Mouse (Mus musculus) embryonic facial prominence, embryonic 14.5 days (tissue): ENCODE measurements around the gene Klf6. TPM values are rescaled to one million over a fixed set of nuclear protein-coding genes. Genes with fewer than 3 reads are reported as not detected.
A peak's percentile ranks its signal among the peaks of the same experiment; 100 is the strongest.

Experiments used
- ATAC-seq: fragments of 200-750 bp; cut with Nextera tagmentation; 2 replicates; pipeline ENCODE4 v1.8.0; 2017; ENCODE audit warnings: low read depth, moderate number of reproducible peaks, moderate TSS enrichment
- DNase-seq: peaks from one replicate; pipeline ENCODE4 v3.0.0-alpha.2; 2015; ENCODE audit warnings: low spot score
- H3K27ac ChIP-seq: fragments of 300-500 bp; sonication (generic); replicated peaks from 2 replicates; pipeline ENCODE4 v1.5.1; 2014; ENCODE audit warnings: low read depth, mild to moderate bottlenecking, low read length, moderate library complexity
- H3K27me3 ChIP-seq: fragments of 300-500 bp; sonication (generic); replicated peaks from 2 replicates; pipeline ENCODE4 v1.6.1; 2014; ENCODE audit warnings: low read length; ENCODE audit not compliant: control insufficient read depth, insufficient read depth
- H3K36me3 ChIP-seq: fragments of 300-500 bp; sonication (generic); 2 replicates; pipeline ENCODE4 v1.6.1; 2014; ENCODE audit warnings: low read length, mixed read lengths; ENCODE audit not compliant: control insufficient read depth, insufficient read depth
- H3K4me1 ChIP-seq: fragments of 300-500 bp; sonication (generic); 2 replicates; pipeline ENCODE4 v1.6.1; 2014; ENCODE audit warnings: antibody characterized with exemption, low read length; ENCODE audit not compliant: control insufficient read depth, insufficient read depth
- H3K4me2 ChIP-seq: fragments of 300-500 bp; sonication (generic); 2 replicates; pipeline ENCODE4 v1.6.1; 2014; ENCODE audit warnings: low read depth, mild to moderate bottlenecking, low read length, moderate library complexity, mixed read lengths
- H3K4me3 ChIP-seq: fragments of 300-500 bp; sonication (generic); 2 replicates; pipeline ENCODE4 v1.5.1; 2014; ENCODE audit warnings: low read depth, mild to moderate bottlenecking, low read length
- H3K9ac ChIP-seq: fragments of 300-500 bp; sonication (generic); 2 replicates; pipeline ENCODE4 v1.6.1; 2014; ENCODE audit warnings: low read depth, mild to moderate bottlenecking, low read length, moderate library complexity, mixed read lengths
- H3K9me3 ChIP-seq: fragments of 300-500 bp; sonication (generic); 2 replicates; pipeline ENCODE4 v1.6.1; 2016; ENCODE audit warnings: low read length; ENCODE audit not compliant: control insufficient read depth
- WGBS: fragments of 180-500 bp; shearing (Covaris S2); extraction: QIAGEN DNeasy Blood & Tissue Kit; methylation state at CpG from one replicate; pipeline ENCODE4 v1.1.7; 2014; 5-methylcytosine and 5-hydroxymethylcytosine counted together
- polyA plus RNA-seq: library from polyadenylated mRNA; unstranded; fragments of >200 nt; fragmentation: Nextera tagmentation; extraction: Ambion mirVana; gene quantifications from 2 replicates; pipeline ENCODE4 v1.2.1, GENCODE M21; 2014

Klf6 gene
- polyA plus RNA-seq, 1 experiment from 2014 or later: 86.1 TPM

DNA sequence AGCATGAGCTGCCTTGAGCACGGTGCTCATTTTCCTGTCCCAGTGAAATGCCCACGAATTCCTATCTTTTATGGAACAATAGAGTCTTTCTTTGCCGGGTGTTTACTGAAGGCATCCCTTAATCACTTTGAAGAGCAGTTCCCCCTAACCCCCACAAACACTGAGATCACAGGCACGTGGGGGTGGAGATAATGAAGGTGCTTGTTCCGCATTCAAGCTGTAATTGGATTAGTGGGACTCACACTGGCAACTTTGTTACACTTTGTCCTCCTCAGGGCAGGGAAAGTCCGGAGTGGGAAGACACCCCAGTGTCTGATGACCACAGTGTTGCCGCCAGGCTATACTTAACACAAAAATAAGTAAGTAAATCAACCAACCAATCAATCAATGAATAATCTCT lies 29.3 kb upstream of the Klf6 start:
- DNase-seq: no peak
- no peak overlapping the region for H3K27ac ChIP-seq
- H3K9ac ChIP-seq: no peak overlapping the region
- no peaks in the 10 kb centered on the region for H3K27me3 ChIP-seq
- no peak overlapping the region for H3K4me3 ChIP-seq
- no peak overlapping the region for H3K4me2 ChIP-seq
- H3K9me3 ChIP-seq: no peaks in the 10 kb centered on the region
- H3K4me1 ChIP-seq: no peaks in the 10 kb centered on the region
- H3K36me3 ChIP-seq: no peaks in the 10 kb centered on the region
- no peak for ATAC-seq
- WGBS: 13% methylated on average over 7 of the region's 7 CpGs

DNA sequence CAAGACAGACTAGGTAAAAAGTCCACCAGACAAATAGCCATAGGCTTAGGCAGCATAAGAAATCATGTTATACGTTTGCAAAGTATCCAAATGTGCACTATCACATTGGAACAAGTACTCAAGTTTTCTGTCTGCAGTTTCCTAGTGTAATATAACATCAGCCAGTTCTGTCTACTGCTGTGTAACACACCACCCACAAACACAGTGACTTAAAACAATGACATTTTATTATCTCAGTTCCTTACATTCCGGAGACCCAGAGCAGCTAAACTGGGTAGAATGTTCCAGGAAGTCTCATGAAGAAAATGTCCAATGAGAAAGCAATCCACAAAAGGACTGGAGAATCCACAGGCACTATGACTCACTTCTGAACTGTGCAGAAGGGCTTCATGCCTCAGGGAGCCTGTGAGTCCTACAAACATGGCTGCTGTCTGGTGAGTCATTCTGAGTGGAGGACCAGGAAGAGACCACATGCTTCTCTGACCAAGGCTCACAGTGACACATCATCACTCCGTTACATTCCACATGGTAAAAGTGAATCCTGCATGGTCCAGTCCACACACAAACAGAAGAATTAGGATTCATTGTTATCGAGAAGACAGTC lies 24.0 kb upstream of the Klf6 start:
- Histone ChIP-seq H3K4me3 (no peak overlapping the region), H3K9me3 (no peaks in the 10 kb centered on the region), H3K36me3 (no peaks in the 10 kb centered on the region), H3K9ac (no peak overlapping the region), H3K27ac (no peak overlapping the region), H3K27me3 (no peaks in the 10 kb centered on the region), H3K4me1 (no peaks in the 10 kb centered on the region), H3K4me2 (no peak overlapping the region)
- 82% methylated on average over 4 of the region's 4 CpGs for WGBS
- ATAC-seq (no peak), DNase-seq (no peak)

DNA sequence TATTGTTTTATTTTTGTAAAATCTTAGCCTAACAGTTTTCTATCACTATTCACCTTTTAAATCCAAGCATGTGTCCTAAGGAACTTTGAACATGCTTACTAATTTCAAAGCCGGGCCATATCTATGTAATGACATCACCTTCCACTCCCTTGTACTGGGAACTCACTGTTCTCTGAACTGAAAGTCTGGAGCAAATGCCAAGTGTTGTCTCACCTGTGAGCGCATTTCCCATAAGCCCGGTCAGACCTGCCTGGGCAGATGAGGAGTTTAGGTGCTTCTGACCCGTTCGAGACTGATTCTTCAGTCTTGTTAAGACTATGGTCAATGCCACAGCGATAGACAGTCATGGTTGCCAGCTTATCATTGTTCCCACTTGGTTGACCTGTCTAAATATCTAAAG lies 19.9 kb upstream of the Klf6 start:
- H3K9ac ChIP-seq: no peak overlapping the region
- ATAC-seq: no peak
- H3K27me3 ChIP-seq: no peaks in the 10 kb centered on the region
- no peak for DNase-seq
- WGBS: 87% methylated on average over 6 of the region's 6 CpGs
- H3K4me1 ChIP-seq: no peaks in the 10 kb centered on the region
- H3K9me3 ChIP-seq: no peaks in the 10 kb centered on the region
- no peak overlapping the region for H3K4me3 ChIP-seq
- no peak overlapping the region for H3K4me2 ChIP-seq
- no peaks in the 10 kb centered on the region for H3K36me3 ChIP-seq
- no peak overlapping the region for H3K27ac ChIP-seq

DNA sequence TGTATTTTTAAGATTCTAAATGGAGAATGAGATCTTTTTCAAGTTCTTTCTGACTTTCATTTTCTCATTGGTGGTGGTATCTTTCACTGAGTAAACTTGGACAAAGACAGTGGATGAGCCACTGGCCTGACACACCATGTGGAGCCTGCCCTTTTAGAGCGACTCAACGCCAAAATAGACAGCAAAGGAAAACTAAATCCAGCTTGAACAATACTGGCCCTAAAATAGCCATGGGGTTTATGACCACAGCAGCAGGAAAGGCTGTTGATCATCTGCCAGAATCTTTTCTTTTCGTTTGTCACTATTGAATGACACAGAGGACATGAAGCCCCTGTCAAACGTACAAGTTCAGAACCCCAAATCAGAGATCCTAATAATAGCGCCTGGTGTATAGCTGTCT lies 18.4 kb upstream of the Klf6 start:
- Histone ChIP-seq H3K4me1 (no peaks in the 10 kb centered on the region), H3K4me2 (no peak overlapping the region), H3K27ac (no peak overlapping the region), H3K9me3 (no peaks in the 10 kb centered on the region), H3K4me3 (no peak overlapping the region), H3K9ac (no peak overlapping the region), H3K36me3 (no peaks in the 10 kb centered on the region), H3K27me3 (no peaks in the 10 kb centered on the region)
- DNase-seq: no peak
- WGBS: 76% methylated on average over 5 of the region's 5 CpGs
- ATAC-seq: no peak

DNA sequence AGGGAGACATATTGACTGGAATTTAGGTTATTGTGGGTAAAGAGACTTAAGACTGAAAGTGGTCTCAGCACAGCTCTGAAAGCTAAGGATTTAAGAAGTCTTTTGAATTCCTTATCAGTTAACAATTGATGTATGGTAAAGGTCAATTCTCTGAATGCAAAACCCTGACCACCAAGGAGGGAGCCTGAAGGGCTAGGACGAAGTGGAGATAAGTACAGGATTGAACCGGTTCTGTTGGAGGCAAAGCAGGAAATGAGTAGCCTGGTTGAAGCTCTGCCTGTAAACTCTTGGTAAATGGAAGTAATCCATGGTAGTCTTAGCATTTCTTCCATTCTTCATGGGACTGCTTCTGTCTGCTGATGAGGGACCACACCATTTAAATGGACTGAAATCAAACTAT lies 17.5 kb upstream of the Klf6 start:
- no peak overlapping the region for H3K4me2 ChIP-seq
- H3K27ac ChIP-seq: no peak overlapping the region
- DNase-seq: no peak
- no peak for ATAC-seq
- no peak overlapping the region for H3K9ac ChIP-seq
- no peaks in the 10 kb centered on the region for H3K4me1 ChIP-seq
- no peak overlapping the region for H3K4me3 ChIP-seq
- WGBS: 67% methylated on average over 2 of the region's 2 CpGs
- H3K36me3 ChIP-seq: no peaks in the 10 kb centered on the region
- H3K27me3 ChIP-seq: no peaks in the 10 kb centered on the region
- H3K9me3 ChIP-seq: no peaks in the 10 kb centered on the region

DNA sequence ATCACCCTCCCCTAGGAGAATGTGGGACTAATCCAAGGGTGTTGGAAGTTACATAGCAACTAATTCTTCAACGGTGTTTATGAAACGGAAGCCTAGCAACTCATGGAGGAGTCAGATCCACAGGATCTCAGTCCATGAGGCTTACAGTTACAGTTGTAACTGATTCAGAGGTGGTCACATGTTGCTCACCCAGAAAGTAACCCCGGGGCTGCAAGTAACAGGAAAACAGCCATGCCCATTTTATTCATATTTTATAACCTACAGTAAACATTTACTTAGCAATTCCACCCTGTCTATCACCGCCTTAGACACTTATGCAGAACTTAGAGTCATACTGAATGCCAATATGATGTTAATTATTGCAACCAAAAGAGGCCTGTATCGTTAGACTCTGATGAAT lies 16.9 kb upstream of the Klf6 start:
- no peak overlapping the region for H3K4me2 ChIP-seq
- H3K9me3 ChIP-seq: no peaks in the 10 kb centered on the region
- H3K27me3 ChIP-seq: no peaks in the 10 kb centered on the region
- ATAC-seq: no peak
- no peak overlapping the region for H3K4me3 ChIP-seq
- WGBS: 83% methylated on average over 5 of the region's 5 CpGs
- H3K9ac ChIP-seq: no peak overlapping the region
- no peaks in the 10 kb centered on the region for H3K36me3 ChIP-seq
- no peak overlapping the region for H3K27ac ChIP-seq
- no peak for DNase-seq
- H3K4me1 ChIP-seq: no peaks in the 10 kb centered on the region

DNA sequence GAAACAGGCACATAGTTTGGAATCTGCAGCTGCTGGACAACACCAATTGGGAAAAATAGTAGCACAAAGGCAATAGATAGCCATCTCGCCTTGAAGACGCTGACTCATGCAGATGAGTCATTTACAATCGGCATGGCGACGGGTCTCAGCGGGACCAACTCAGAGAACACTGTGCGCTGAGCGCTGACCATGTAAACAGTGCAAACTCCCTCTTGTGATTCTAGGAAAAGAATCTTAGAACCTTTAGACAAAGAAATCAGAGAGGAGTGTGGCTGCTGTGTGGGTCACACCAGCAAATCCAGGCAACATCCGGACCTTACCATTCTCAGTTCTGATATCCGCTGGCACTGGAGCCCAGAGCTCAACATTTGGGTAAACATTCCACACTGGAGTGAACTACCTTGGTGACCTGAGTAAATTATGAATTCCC lies 16.1 kb upstream of the Klf6 start:
- H3K9me3 ChIP-seq: no peaks in the 10 kb centered on the region
- no peak overlapping the region for H3K4me2 ChIP-seq
- H3K4me3 ChIP-seq: no peak overlapping the region
- ATAC-seq (no peak), DNase-seq (no peak)
- H3K4me1 ChIP-seq: no peaks in the 10 kb centered on the region
- no peak overlapping the region for H3K9ac ChIP-seq
- H3K27me3 ChIP-seq: no peaks in the 10 kb centered on the region
- peak overlapping the region; percentile 59 for H3K27ac ChIP-seq
- 59% methylated on average over 10 of the region's 10 CpGs for WGBS
- no peaks in the 10 kb centered on the region for H3K36me3 ChIP-seq

DNA sequence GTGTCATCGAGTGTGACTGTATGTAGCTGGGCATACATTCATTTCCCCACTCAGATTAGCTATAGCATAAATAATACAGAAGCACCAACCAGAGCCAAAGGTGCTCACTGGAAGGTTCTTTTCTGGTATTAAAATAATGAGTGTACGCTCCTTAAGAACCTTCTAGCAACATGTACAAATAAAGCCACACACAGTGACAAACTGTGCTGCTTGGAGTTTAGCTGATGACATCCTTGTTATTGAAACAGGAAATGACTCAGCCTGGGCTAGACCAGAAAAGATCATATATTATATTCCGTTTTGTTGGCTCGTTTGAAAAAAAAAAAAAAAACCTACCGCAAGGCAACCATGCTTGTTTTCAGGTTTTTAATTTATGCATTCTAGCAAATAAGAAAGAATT lies 15.7 kb upstream of the Klf6 start:
- no peak for DNase-seq
- Histone ChIP-seq H3K4me3 (no peak overlapping the region), H3K36me3 (no peaks in the 10 kb centered on the region), H3K9ac (no peak overlapping the region), H3K27me3 (no peaks in the 10 kb centered on the region), H3K4me1 (no peaks in the 10 kb centered on the region), H3K4me2 (no peak overlapping the region), H3K27ac (peak overlapping the region; percentile 59), H3K9me3 (no peaks in the 10 kb centered on the region)
- no peak for ATAC-seq
- WGBS: 72% methylated on average over 5 of the region's 5 CpGs

DNA sequence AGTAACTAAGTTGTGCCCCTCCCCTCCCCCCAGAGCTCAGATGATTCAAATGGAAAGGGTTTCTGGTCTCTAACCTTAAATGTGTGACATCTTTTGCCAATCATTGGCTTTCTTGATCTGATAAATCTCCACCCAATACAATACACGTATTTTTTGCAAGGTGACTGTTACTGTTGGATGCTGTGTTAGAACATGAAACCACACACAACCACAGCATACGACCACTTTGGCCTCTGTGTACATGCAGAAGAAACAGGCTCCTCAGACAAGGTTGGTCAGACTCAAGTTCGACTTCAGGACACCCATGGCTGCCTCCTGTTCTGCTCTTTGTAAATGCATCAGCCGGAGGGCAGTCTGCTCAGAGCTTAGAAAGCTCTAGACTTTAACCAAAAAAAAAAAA lies 14.4 kb upstream of the Klf6 start:
- no peak overlapping the region for H3K9ac ChIP-seq
- no peaks in the 10 kb centered on the region for H3K36me3 ChIP-seq
- no peak overlapping the region for H3K4me3 ChIP-seq
- 70% methylated on average over 4 of the region's 4 CpGs for WGBS
- no peaks in the 10 kb centered on the region for H3K4me1 ChIP-seq
- ATAC-seq (no peak), DNase-seq (no peak)
- no peaks in the 10 kb centered on the region for H3K9me3 ChIP-seq
- H3K27me3 ChIP-seq: no peaks in the 10 kb centered on the region
- no peak overlapping the region for H3K27ac ChIP-seq
- no peak overlapping the region for H3K4me2 ChIP-seq
